In the genomic region with DNA sequence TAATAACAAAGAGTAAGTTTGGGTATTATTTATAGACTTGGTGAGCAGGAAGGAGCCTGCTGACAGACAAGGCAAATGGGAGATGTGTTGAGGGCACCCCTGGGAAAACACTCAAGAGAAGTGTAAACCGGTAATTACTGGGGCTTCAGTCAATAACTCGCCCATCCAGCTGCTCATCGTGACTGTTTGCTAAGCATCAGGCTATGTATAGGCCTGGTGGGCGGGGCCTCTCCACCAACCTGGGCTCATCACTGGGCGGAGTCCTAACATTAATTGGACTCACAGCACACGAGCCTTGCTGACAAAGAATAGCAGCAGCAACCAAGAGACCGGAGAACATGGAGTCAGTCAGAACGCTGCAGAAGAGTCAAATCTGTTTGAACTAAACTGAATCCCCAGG, we compare ENCODE assay signal across 30 mouse cellular contexts. TPM values are rescaled to one million over a fixed set of nuclear protein-coding genes. Genes with fewer than 3 reads are reported as not detected.
DNase-seq lines count a peak whose midpoint lies in the region; ATAC-seq lines count a peak whose summit lies in the region.
"Had no signal": no experiment of that assay in that cellular context is flagged by ENCODE, and none has a peak within 500 bp of the region (broad histone marks: within the 10 kb centered on the region; RNA-seq: fewer than 3 reads in every experiment).

No protein-coding gene starts in this region.

- no peaks in the 10 kb centered on the region for H3K36me3 ChIP-seq in embryonic facial prominence, embryonic 13.5 days
- no peaks in the 10 kb centered on the region for H3K36me3 ChIP-seq in embryonic facial prominence, embryonic 10.5 days (replicated peaks)
- H3K36me3 ChIP-seq in neural tube, embryonic 12.5 days = no peaks in the 10 kb centered on the region
- H3K36me3 ChIP-seq in neural tube, embryonic 15.5 days = no peaks in the 10 kb centered on the region
- H3K36me3 ChIP-seq in intestine, embryonic 16.5 days (ENCODE audit: control insufficient read depth, insufficient read depth, low read length) = no peaks in the 10 kb centered on the region
- H3K36me3 ChIP-seq: embryonic facial prominence, embryonic 12.5 days; G1E; hindbrain, embryonic 10.5 days; hindbrain, embryonic 15.5 days; liver, embryonic 12.5 days; stomach, embryonic 15.5 days had no signal

- no peaks in the 10 kb centered on the region for H3K27me3 ChIP-seq in embryonic facial prominence, embryonic 13.5 days
- peaks cover 4% of the 10 kb centered on the region; the same call in 1 of the 2 replicates for H3K27me3 ChIP-seq in embryonic facial prominence, embryonic 10.5 days (replicated peaks; ENCODE audit: low read depth, poor library complexity, severe bottlenecking)
- no peaks in the 10 kb centered on the region for H3K27me3 ChIP-seq in neural tube, embryonic 12.5 days (replicated peaks)
- no peaks in the 10 kb centered on the region for H3K27me3 ChIP-seq in neural tube, embryonic 15.5 days (replicated peaks)
- no peaks in the 10 kb centered on the region for H3K27me3 ChIP-seq in intestine, embryonic 16.5 days (replicated peaks; ENCODE audit: control insufficient read depth, insufficient read depth, low read length)
- H3K27me3 ChIP-seq: embryonic facial prominence, embryonic 12.5 days; hindbrain, embryonic 15.5 days; liver, embryonic 12.5 days; megakaryocyte, embryonic 14.5 days; stomach, embryonic 15.5 days had no signal

- no peak overlapping the region for H3K4me2 ChIP-seq in embryonic facial prominence, embryonic 13.5 days
- no peak overlapping the region for H3K4me2 ChIP-seq in neural tube, embryonic 12.5 days (replicated peaks)
- H3K4me2 ChIP-seq in neural tube, embryonic 15.5 days = no peak overlapping the region
- no peak overlapping the region for H3K4me2 ChIP-seq in intestine, embryonic 16.5 days (ENCODE audit: low read depth, low read length)
- H3K4me2 ChIP-seq: embryonic facial prominence, embryonic 12.5 days; hindbrain, embryonic 15.5 days; liver, embryonic 12.5 days; stomach, embryonic 15.5 days had no signal

- H3K9ac ChIP-seq in embryonic facial prominence, embryonic 13.5 days = no peak overlapping the region
- H3K9ac ChIP-seq in neural tube, embryonic 12.5 days = no peak overlapping the region
- H3K9ac ChIP-seq in neural tube, embryonic 15.5 days (replicated peaks) = no peak overlapping the region
- no peak overlapping the region for H3K9ac ChIP-seq in intestine, embryonic 16.5 days (ENCODE audit: low read depth, low read length)
- H3K9ac ChIP-seq: embryonic facial prominence, embryonic 12.5 days; hindbrain, embryonic 15.5 days; liver, embryonic 12.5 days; liver, postnatal 0 days; stomach, embryonic 15.5 days had no signal

- H3K4me3 ChIP-seq in embryonic facial prominence, embryonic 13.5 days = no peak overlapping the region
- no peak overlapping the region for H3K4me3 ChIP-seq in embryonic facial prominence, embryonic 10.5 days
- H3K4me3 ChIP-seq in neural tube, embryonic 12.5 days = no peak overlapping the region
- H3K4me3 ChIP-seq in neural tube, embryonic 15.5 days (replicated peaks) = no peak overlapping the region
- no peak overlapping the region for H3K4me3 ChIP-seq in intestine, embryonic 16.5 days (ENCODE audit: low read length)
- H3K4me3 ChIP-seq: embryonic facial prominence, embryonic 12.5 days; hindbrain, embryonic 10.5 days; hindbrain, embryonic 15.5 days; liver, embryonic 12.5 days; megakaryocyte, embryonic 14.5 days; stomach, embryonic 15.5 days had no signal

- 59% methylated on average over 8 of the region's 8 CpGs for WGBS in embryonic facial prominence, embryonic 13.5 days
- 59% methylated on average over 8 of the region's 8 CpGs for WGBS in embryonic facial prominence, embryonic 10.5 days
- 45% methylated on average over 8 of the region's 8 CpGs for WGBS in neural tube, embryonic 12.5 days
- 43% methylated on average over 8 of the region's 8 CpGs for WGBS in neural tube, embryonic 15.5 days
- WGBS in intestine, embryonic 16.5 days = 46% methylated on average over 8 of the region's 8 CpGs

- ATAC-seq in embryonic facial prominence, embryonic 13.5 days (ENCODE audit: insufficient number of reproducible peaks, insufficient read depth, low FRiP score, low TSS enrichment, low read depth) = 0 out of 2 replicates have a peak, but pooled peaks have one; percentile 17
- 0 out of 2 replicates have a peak, but pooled peaks have one; percentile 29 for ATAC-seq in neural tube, embryonic 12.5 days (ENCODE audit: low FRiP score, low read depth)
- ATAC-seq in neural tube, embryonic 15.5 days (ENCODE audit: low FRiP score) = no peak
- ATAC-seq in intestine, embryonic 16.5 days = peak; percentile 58
- ATAC-seq in megakaryocyte progenitor cell, adult 5-6 weeks (replicated peaks; ENCODE audit: poor library complexity) = no peak
- ATAC-seq: forebrain, embryonic 14.5 days; inflammation-experienced regulatory T-cells, adult 6 months; liver, postnatal 0 days had no signal

- H3K27ac ChIP-seq in embryonic facial prominence, embryonic 13.5 days = peak overlapping the region; percentile 40; the same call in 1 of the 2 replicates
- no peak overlapping the region for H3K27ac ChIP-seq in embryonic facial prominence, embryonic 10.5 days (replicated peaks)
- H3K27ac ChIP-seq in neural tube, embryonic 12.5 days = no peak overlapping the region
- no peak overlapping the region for H3K27ac ChIP-seq in neural tube, embryonic 15.5 days (replicated peaks)
- H3K27ac ChIP-seq in intestine, embryonic 16.5 days (ENCODE audit: low read length) = no peak overlapping the region
- H3K27ac ChIP-seq: embryonic facial prominence, embryonic 12.5 days; hindbrain, embryonic 10.5 days; hindbrain, embryonic 15.5 days; kidney, postnatal 0 days; liver, embryonic 12.5 days; stomach, embryonic 15.5 days had no signal

- no peak for DNase-seq in embryonic facial prominence, embryonic 10.5 days (ENCODE audit: low spot score)
- DNase-seq in thymus, postnatal 14 days = no peak
- DNase-seq: adrenal gland, postnatal 25 days; cerebellum, adult 18-20 months; cerebellum, postnatal 14 days; gastrocnemius, postnatal 14 days; heart, postnatal 14 days; kidney, adult 8-10 months; kidney, postnatal 4 days; layer of hippocampus, postnatal 36 days; left cerebral cortex, postnatal 4 days; liver, postnatal 0 days; lung, postnatal 36 days; retina, postnatal 1 day; right cerebral cortex, postnatal 14 days had no signal

- H3K4me1 ChIP-seq in embryonic facial prominence, embryonic 13.5 days = peaks cover 13% of the 10 kb centered on the region; the same call in 1 of the 2 replicates
- H3K4me1 ChIP-seq in embryonic facial prominence, embryonic 10.5 days = peaks cover 12% of the 10 kb centered on the region
- peaks cover 3% of the 10 kb centered on the region for H3K4me1 ChIP-seq in neural tube, embryonic 12.5 days
- peaks cover 3% of the 10 kb centered on the region; the same call in 1 of the 2 replicates for H3K4me1 ChIP-seq in neural tube, embryonic 15.5 days
- no peaks in the 10 kb centered on the region for H3K4me1 ChIP-seq in intestine, embryonic 16.5 days (ENCODE audit: control insufficient read depth, insufficient read depth, low read length)
- H3K4me1 ChIP-seq: embryonic facial prominence, embryonic 12.5 days; hindbrain, embryonic 15.5 days; liver, embryonic 12.5 days; megakaryocyte, embryonic 14.5 days; stomach, embryonic 15.5 days had no signal

- no peaks in the 10 kb centered on the region for H3K9me3 ChIP-seq in embryonic facial prominence, embryonic 13.5 days
- H3K9me3 ChIP-seq in embryonic facial prominence, embryonic 10.5 days = 0 out of 2 replicates have a peak, but pooled peaks cover 3% of the 10 kb centered on the region
- H3K9me3 ChIP-seq in neural tube, embryonic 12.5 days = no peaks in the 10 kb centered on the region
- H3K9me3 ChIP-seq in neural tube, embryonic 15.5 days (replicated peaks) = no peaks in the 10 kb centered on the region
- H3K9me3 ChIP-seq in intestine, embryonic 16.5 days (ENCODE audit: control insufficient read depth, low read length) = no peaks in the 10 kb centered on the region
- H3K9me3 ChIP-seq: embryonic facial prominence, embryonic 12.5 days; hindbrain, embryonic 10.5 days; hindbrain, embryonic 15.5 days; liver, embryonic 12.5 days; stomach, embryonic 15.5 days had no signal

RNA-seq across cellular contexts. Expression of a gene that starts 1.3 kb away (rescaled TPM):
- 1.00 and 1.9 TPM in 2 replicates for polyA plus RNA-seq in embryonic facial prominence, embryonic 13.5 days (2015; fragmentation: Nextera tagmentation; extraction: Ambion mirVana)
- polyA plus RNA-seq in embryonic facial prominence, embryonic 10.5 days (2016; fragmentation: Nextera tagmentation; extraction: Ambion mirVana) = 0.92 and 1.2 TPM in 2 replicates
- 8.9 and 12.8 TPM in 2 replicates for polyA plus RNA-seq in neural tube, embryonic 12.5 days (2016; fragmentation: Nextera tagmentation; extraction: Ambion mirVana)
- polyA plus RNA-seq in neural tube, embryonic 15.5 days (2015; fragmentation: Nextera tagmentation; extraction: Ambion mirVana) = 9.2 and 10.6 TPM in 2 replicates
- 9.5 and 12.1 TPM in 2 replicates for polyA plus RNA-seq in intestine, embryonic 16.5 days (2015; fragmentation: Nextera tagmentation; extraction: Ambion mirVana)
- total RNA-seq in megakaryocyte progenitor cell, adult 5-6 weeks (2015) = 0.81 and 1.2 TPM in 2 replicates
- total RNA-seq in megakaryocyte progenitor cell, adult 5-6 weeks (2017) = 1.1 and 1.9 TPM in 2 replicates
- polyA plus RNA-seq: G1E had no signal

Comparison
In these comparisons a context has a peak if more than half of its experiments do, and no peak if none do; other contexts are left out.
1. ATAC-seq: peak in embryonic facial prominence, embryonic 13.5 days (single experiment), neural tube, embryonic 12.5 days (single experiment) and intestine, embryonic 16.5 days (single experiment); none in neural tube, embryonic 15.5 days (single experiment) and megakaryocyte progenitor cell, adult 5-6 weeks (single experiment).